Mouse (Mus musculus) yolk sac, embryonic 10.5 days (tissue): ENCODE measurements around the gene Nop14.

Experiments used
- DNase-seq: peaks from one replicate; pipeline ENCODE4 v3.0.0-alpha.2; 2017; ENCODE audit warnings: low spot score

The Nop14 gene

GRCm38 (mm10) chr5:34659686-34660590 is at the start of gene Nop14, which contains the start of gene Grk4:
Nop14 (minus strand) TSS chr5:34660148.
Grk4 (plus strand) TSS chr5:34660379.
- DNase-seq = peak; percentile 99

GRCm38 (mm10) chr5:34708436-34708835 is 48.5 kb upstream of the Nop14 start:
- no peak for DNase-seq

- no peak for DNase-seq
Measured at GRCm38 (mm10) chr5:34695521-34695920, 35.6 kb upstream of the Nop14 start.

GRCm38 (mm10) chr5:34692782-34693181 is 32.8 kb upstream of the Nop14 start:
- DNase-seq = no peak

- no peak for DNase-seq
Measured at GRCm38 (mm10) chr5:34689868-34690267, 29.9 kb upstream of the Nop14 start.

GRCm38 (mm10) chr5:34670280-34670679 is 10.3 kb upstream of the Nop14 start:
- DNase-seq = no peak

GRCm38 (mm10) chr5:34669493-34669892 is 9.5 kb upstream of the Nop14 start:
- DNase-seq = no peak

- DNase-seq = no peak
Measured at GRCm38 (mm10) chr5:34663231-34663630, 3.3 kb upstream of the Nop14 start.

GRCm38 (mm10) chr5:34661909-34662308 is 2.0 kb upstream of the Nop14 start:
- no peak for DNase-seq

- DNase-seq = no peak
Measured at GRCm38 (mm10) chr5:34660591-34661130, 713 bp upstream of the Nop14 start.

GRCm38 (mm10) chr5:34657556-34657955 is 2.4 kb downstream of the Nop14 start:
- DNase-seq = no peak

GRCm38 (mm10) chr5:34654881-34655280 is 5.1 kb downstream of the Nop14 start:
- no peak for DNase-seq

GRCm38 (mm10) chr5:34652961-34653360 is 7.0 kb downstream of the Nop14 start:
- no peak for DNase-seq

GRCm38 (mm10) chr5:34647581-34647980 is 12.4 kb downstream of the Nop14 start:
- DNase-seq = no peak

GRCm38 (mm10) chr5:34642932-34643331 is 17.0 kb downstream of the Nop14 start:
- no peak for DNase-seq

- DNase-seq = no peak
Measured at GRCm38 (mm10) chr5:34641991-34642390, 18.0 kb downstream of the Nop14 start.

- DNase-seq = no peak
Measured at GRCm38 (mm10) chr5:34637591-34638156, 22.3 kb downstream of the Nop14 start.

- peak; percentile 86 for DNase-seq
Measured at GRCm38 (mm10) chr5:34636481-34637287, 23.3 kb downstream of the Nop14 start, which contains the start of gene Mfsd10. Mfsd10 (minus strand) TSS chr5:34637212.

- no peak for DNase-seq
Measured at GRCm38 (mm10) chr5:34635665-34636192, 24.2 kb downstream of the Nop14 start.

- no peak for DNase-seq
Measured at GRCm38 (mm10) chr5:34634746-34635400, 25.1 kb downstream of the Nop14 start.

GRCm38 (mm10) chr5:34633641-34634040 is 26.3 kb downstream of the Nop14 start:
- no peak for DNase-seq
